Mouse (Mus musculus) heart, embryonic 10.5 days (tissue): ENCODE measurements around the gene Pla1a. TPM values are rescaled to one million over a fixed set of nuclear protein-coding genes. Genes with fewer than 3 reads are reported as not detected.
A peak's percentile ranks its signal among the peaks of the same experiment; 100 is the strongest.
"Not testable (repeated sequence)": the region's sequence is repeated elsewhere in the genome, so short reads cannot be mapped to it uniquely, and the experiment has no call there.

Source experiments
- DNase-seq: peaks from one replicate; pipeline ENCODE4 v3.0.0-alpha.2; 2017; ENCODE audit warnings: low spot score
- H3K27ac ChIP-seq: fragments of 300-500 bp; sonication (generic); 2 replicates; pipeline ENCODE4 v1.5.1; 2016; ENCODE audit warnings: mild to moderate bottlenecking
- H3K27me3 ChIP-seq: fragments of 300-500 bp; sonication (generic); 2 replicates; pipeline ENCODE4 v1.6.1; 2016; ENCODE audit warnings: mild to moderate bottlenecking; ENCODE audit not compliant: poor library complexity, insufficient read depth, severe bottlenecking
- H3K36me3 ChIP-seq: fragments of 300-500 bp; sonication (generic); 2 replicates; pipeline ENCODE4 v1.6.1; 2016; ENCODE audit warnings: mild to moderate bottlenecking, moderate library complexity
- H3K4me1 ChIP-seq: fragments of 300-500 bp; sonication (generic); 2 replicates; pipeline ENCODE4 v1.6.1; 2016; ENCODE audit warnings: mild to moderate bottlenecking
- H3K4me3 ChIP-seq: fragments of 300-500 bp; sonication (generic); 2 replicates; pipeline ENCODE4 v1.5.1; 2016; ENCODE audit warnings: mild to moderate bottlenecking, moderate library complexity
- H3K9me3 ChIP-seq: fragments of 300-500 bp; sonication (generic); 2 replicates; pipeline ENCODE4 v1.6.1; 2016; ENCODE audit warnings: mild to moderate bottlenecking, moderate library complexity
- WGBS: fragments of 180-500 bp; shearing (Covaris S2); methylation state at CpG from one replicate; pipeline ENCODE4 v1.1.7; 2016; 5-methylcytosine and 5-hydroxymethylcytosine counted together
- polyA plus RNA-seq: library from polyadenylated mRNA; unstranded; fragments of >200 nt; fragmentation: Nextera tagmentation; extraction: Ambion mirVana; gene quantifications from 2 replicates; pipeline ENCODE4 v1.2.1, GENCODE M21; 2016

Gene Pla1a
- polyA plus RNA-seq = 0.19 and 0.37 TPM in 2 replicates

DNA sequence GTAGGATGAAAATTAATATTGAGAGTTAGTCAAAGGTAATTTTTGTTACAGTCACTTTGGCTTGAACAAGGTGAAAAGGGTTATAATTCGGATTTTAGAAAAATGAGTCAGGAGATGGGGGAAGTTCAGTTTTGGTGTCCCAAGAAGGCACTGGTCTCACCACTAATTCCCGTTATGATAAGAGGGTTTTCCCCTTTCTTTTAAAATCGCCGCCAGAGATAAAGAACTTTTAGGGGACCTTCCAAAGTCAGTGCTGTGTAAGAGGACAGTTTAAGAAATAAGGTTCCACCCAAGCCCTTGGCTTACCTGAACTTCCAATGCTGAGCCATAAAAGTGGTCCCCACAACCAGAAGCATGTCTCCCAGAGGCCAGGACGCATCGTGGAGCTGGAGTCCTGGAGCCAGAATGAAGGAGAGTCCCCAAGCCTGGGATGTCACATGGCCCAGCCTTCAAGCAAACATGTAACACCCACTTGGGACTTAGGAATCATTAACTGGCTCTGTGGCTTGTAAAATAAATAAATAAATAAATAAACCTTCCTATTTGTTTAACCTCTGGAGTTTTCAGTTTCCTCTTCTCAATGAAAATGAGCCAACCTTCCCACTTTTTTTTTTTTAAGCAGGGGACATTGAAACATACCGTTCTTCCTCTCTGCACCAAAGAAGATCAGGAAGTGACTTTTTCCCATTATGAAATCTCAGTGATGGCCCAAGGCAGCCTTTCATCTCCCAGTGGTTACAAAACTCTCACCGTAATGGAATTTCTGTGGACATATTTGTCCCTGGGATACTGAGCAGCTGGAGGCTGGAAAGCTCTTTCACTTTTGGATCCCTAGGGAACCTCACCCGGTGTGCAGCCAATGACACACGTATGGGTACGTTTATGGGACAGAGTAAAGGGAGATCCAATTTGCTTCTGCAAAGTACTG lies at the start of gene Pla1a:
Pla1a (minus strand) TSS at position 648 of the 928 bp plus-strand sequence.
- peaks cover 26% of the 10 kb centered on the region for H3K4me1 ChIP-seq
- H3K36me3 ChIP-seq = no peaks in the 10 kb centered on the region
- 0 out of 2 replicates have a peak within 1 kb of the TSS, but pooled peaks have one; percentile 9 for H3K4me3 ChIP-seq
- 73% methylated on average over 11 of the region's 11 CpGs for WGBS
- DNase-seq = no peak
- H3K27ac ChIP-seq = peak within 1 kb of the TSS; percentile 75; the same call in 1 of the 2 replicates
- no peaks in the 10 kb centered on the region for H3K9me3 ChIP-seq
- no peaks in the 10 kb centered on the region for H3K27me3 ChIP-seq

DNA sequence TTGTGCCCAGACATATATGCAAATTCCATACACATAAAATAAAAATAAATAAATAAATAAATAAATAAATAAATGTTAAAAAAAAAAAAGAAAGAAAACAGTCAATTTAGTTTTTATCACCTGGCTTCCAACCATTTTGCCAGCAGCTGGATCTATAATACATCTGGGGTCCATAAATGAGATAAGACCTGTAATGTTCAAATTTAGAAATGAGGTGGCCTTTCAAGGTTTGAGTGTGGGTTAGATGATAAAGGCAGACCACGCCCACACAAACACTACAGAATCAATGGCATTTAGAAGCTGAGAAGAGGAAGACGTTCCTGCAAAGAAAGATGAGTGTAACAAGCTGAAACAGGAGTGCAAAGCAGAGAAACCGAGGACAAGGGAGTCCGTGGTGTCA lies 48.4 kb upstream of the Pla1a start:
- no peaks in the 10 kb centered on the region for H3K36me3 ChIP-seq
- WGBS = 74% methylated on average over 4 of the region's 4 CpGs
- no peak overlapping the region for H3K27ac ChIP-seq
- H3K4me1 ChIP-seq = peaks cover 23% of the 10 kb centered on the region
- DNase-seq = no peak
- H3K27me3 ChIP-seq = peaks cover 21% of the 10 kb centered on the region
- H3K4me3 ChIP-seq = no peak overlapping the region
- no peaks in the 10 kb centered on the region for H3K9me3 ChIP-seq

DNA sequence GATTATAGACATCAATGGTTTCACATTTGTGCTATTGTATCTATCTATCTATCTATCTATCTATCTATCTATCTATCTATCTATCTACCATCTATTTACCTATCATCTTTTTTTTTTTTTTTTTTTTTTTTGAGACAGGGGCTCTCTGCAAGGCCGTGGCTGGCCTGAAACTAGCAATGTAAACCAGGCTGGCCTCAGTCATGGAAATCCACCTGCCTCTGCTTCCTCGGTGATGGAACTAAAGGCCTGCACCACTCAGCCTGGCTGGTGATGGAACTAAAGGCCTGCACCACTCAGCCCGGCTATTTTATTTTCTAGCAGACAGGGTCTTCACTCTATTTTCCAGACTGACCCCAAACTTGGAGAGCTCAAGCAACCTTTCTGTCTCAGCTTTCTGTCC lies 45.4 kb upstream of the Pla1a start:
- DNase-seq = no peak
- no peaks in the 10 kb centered on the region for H3K9me3 ChIP-seq
- peaks cover 11% of the 10 kb centered on the region for H3K27me3 ChIP-seq
- no peak overlapping the region for H3K4me3 ChIP-seq
- 88% methylated on average over 3 of the region's 3 CpGs for WGBS
- H3K27ac ChIP-seq = no peak overlapping the region
- no peaks in the 10 kb centered on the region for H3K36me3 ChIP-seq
- H3K4me1 ChIP-seq = peaks cover 17% of the 10 kb centered on the region

DNA sequence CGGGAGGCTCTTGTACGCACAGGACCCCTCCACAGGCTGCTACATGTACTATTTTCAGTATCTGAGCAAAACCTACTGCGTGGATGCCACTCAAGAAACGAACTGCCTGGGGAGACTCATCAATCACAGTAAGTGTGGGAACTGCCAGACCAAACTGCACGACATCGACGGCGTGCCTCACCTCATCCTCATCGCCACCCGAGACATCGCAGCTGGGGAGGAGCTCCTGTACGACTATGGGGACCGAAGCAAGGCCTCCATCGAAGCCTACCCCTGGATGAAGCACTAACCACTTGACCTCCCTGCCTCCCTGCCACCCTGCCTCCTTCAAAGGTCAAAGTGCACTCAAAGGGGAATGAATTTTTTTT lies 44.3 kb upstream of the Pla1a start:
- not testable (repeated sequence) for H3K36me3 ChIP-seq, DNase-seq, H3K27me3 ChIP-seq, H3K9me3 ChIP-seq
- H3K4me3 ChIP-seq = peak overlapping the region; percentile 59
- WGBS = 36% methylated on average over 14 of the region's 14 CpGs
- H3K27ac ChIP-seq = peak overlapping the region; percentile 90
- H3K4me1 ChIP-seq = peaks cover 13% of the 10 kb centered on the region

DNA sequence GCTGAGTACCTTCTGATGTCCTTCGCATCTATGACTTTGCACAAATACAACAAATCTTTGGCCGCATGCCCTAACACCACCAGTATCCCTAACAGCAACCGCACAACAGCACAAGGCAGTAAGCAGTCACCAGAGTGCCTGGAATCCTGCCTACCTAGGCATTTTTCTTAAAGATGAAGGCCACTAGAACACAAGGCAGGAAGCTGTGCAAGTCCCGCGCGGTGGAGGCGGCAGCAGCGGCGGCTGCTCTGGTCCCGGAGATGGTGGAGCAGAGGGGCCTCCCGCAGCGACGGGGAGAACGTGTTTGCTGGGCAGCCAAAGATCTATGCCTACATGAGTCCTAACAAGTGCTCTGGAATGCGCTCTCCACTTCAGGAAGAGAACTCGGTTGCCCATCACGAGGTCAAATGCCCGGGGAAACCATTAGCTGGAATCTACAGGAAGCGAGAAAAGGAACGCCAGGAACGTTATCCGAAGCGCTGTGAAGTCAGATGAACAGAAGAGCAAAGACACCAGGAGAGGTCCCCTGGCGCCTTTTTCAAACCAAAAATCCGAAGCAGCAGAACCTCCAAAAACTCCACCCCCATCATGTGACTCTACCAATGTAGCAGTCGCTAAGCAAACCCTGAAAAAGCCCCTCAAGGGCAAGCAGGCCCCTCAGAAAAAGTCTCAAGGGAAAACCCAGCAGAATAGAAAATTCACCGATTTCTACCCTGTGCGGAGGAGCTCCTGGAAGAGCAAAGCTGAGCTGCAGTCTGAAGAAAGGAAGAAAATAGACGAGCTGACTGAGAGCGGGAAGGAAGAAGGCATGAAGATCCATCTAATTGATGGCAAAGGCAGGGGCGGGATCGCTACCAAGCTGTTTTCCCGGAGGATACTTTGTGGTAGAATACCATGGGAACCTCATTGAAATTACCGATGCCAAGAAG lies 43.6 kb upstream of the Pla1a start:
- Histone ChIP-seq H3K27me3 (no peaks in the 10 kb centered on the region; the same call in 1 of the 2 replicates), H3K4me1 (peaks cover 13% of the 10 kb centered on the region), H3K36me3 (no peaks in the 10 kb centered on the region), H3K4me3 (peak overlapping the region; percentile 59), H3K9me3 (no peaks in the 10 kb centered on the region), H3K27ac (peak overlapping the region; percentile 90)
- peak; percentile 85 for DNase-seq
- 9% methylated on average over 34 of the region's 34 CpGs for WGBS

DNA sequence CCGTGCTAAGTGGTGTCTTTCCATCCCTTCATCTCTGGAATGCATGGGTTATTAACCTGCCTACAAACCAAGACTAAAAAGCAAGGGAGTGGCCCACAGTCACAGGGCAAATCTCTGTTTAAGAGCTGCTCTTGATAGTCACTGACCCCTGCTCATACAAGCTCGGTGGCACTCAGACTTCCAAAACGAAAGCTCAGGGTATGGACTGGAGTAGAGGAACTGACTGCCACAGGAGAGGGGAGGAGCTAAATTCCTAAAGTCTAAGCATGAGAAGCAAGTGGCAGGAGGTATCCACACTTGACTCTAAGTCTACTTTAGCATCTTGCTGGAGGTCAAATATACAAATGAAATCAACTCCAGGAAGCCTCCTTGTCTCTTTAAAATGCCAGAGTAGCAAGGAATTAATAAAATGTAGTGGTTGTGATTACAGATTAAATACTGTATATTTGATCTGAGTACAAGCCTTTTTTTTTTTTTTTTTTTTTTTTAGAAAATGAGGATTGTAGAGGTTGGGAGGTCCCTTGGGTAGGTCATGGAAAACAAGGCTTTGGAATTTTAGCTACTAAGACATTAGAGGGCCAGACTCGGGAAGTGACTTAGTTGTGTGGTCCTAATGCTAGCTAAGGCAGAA lies 42.9 kb upstream of the Pla1a start:
- H3K9me3 ChIP-seq = no peaks in the 10 kb centered on the region
- H3K36me3 ChIP-seq = no peaks in the 10 kb centered on the region
- WGBS = 24% methylated on average over 4 of the region's 4 CpGs
- no peaks in the 10 kb centered on the region; the same call in 1 of the 2 replicates for H3K27me3 ChIP-seq
- no peak for DNase-seq
- peaks cover 13% of the 10 kb centered on the region for H3K4me1 ChIP-seq
- peak overlapping the region; percentile 90 for H3K27ac ChIP-seq
- H3K4me3 ChIP-seq = peak overlapping the region; percentile 59

DNA sequence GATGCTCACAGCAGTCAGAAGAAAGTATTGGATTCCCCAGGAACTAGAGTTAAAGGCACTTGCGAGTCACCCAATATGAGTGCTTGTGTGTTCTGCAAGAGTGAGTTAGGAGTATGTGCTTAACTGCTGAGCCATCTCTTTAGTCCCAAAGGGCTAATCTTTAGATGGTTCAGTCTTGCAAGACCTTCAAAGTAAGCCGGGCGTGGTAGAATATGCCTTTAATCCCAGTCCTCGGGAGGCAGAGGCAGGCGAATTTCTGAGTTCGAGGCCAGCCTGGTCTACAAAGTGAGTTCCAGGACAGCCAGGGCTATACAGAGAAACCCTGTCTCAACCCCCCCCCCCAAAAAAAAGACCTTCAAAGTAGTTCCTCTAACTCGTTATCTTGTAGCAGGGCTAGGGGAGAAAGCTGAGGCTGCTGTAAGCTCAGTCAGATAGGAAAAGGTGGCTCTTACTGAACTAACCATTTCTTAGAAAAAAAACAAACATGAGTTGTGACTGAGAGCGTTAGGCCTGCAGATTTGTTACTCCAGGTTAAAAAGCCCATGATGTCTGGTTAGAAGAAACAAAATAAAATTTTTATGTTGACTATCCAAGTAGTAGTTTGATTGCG lies 41.8 kb upstream of the Pla1a start:
- 81% methylated on average over 9 of the region's 9 CpGs for WGBS
- H3K9me3 ChIP-seq = no peaks in the 10 kb centered on the region

DNA sequence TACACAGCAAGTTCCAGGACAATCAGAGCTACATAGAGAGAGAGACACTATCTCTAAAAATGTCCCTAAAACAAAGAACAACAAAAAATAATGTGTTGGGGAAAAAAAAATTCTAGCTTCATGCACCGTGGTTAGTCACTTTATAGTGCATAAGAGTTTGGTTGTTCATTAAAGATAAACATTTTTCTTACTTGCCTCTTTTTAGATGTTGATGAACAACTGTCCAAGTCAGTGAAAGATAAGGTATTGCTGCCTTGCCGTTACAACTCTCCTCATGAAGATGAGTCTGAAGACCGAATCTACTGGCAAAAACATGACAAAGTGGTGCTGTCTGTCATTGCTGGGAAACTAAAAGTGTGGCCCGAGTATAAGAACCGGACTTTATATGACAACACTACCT lies 40.7 kb upstream of the Pla1a start:
- Histone ChIP-seq H3K4me1 (peaks cover 15% of the 10 kb centered on the region), H3K27me3 (no peaks in the 10 kb centered on the region)
- WGBS = 86% methylated on average over 5 of the region's 5 CpGs

More for the DNA sequence above, 41.8 kb upstream of the Pla1a start:
- H3K27me3 ChIP-seq = no peaks in the 10 kb centered on the region
- H3K36me3 ChIP-seq = no peaks in the 10 kb centered on the region
- no peak for DNase-seq
- peaks cover 13% of the 10 kb centered on the region for H3K4me1 ChIP-seq
- H3K27ac ChIP-seq = no peak overlapping the region
- no peak overlapping the region for H3K4me3 ChIP-seq

DNA sequence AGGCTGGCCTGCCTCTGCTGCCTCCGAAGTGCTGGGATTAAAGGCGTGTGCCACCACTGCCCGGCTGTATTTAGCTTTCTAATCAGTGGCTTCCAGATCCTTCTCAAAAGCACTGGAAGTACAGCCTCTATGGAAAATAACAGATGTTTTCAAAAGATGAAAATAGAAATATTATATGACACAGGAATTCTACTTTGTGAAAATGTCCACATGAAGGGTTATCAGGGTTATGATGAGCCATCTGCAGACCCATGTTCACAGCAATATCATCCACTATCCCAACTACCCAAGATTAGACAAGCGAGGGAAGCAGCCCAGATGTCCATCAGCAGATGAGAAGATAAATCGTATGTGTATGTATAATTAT lies 39.5 kb upstream of the Pla1a start:
- Histone ChIP-seq H3K36me3 (no peaks in the 10 kb centered on the region), H3K4me3 (no peak overlapping the region), H3K4me1 (peaks cover 26% of the 10 kb centered on the region), H3K27ac (no peak overlapping the region), H3K27me3 (no peaks in the 10 kb centered on the region), H3K9me3 (no peaks in the 10 kb centered on the region)
- DNase-seq = no peak
- 79% methylated on average over 5 of the region's 5 CpGs for WGBS

More for the DNA sequence above, 40.7 kb upstream of the Pla1a start:
- no peaks in the 10 kb centered on the region for H3K9me3 ChIP-seq
- H3K36me3 ChIP-seq = no peaks in the 10 kb centered on the region
- no peak overlapping the region for H3K4me3 ChIP-seq
- H3K27ac ChIP-seq = no peak overlapping the region
- DNase-seq = no peak

DNA sequence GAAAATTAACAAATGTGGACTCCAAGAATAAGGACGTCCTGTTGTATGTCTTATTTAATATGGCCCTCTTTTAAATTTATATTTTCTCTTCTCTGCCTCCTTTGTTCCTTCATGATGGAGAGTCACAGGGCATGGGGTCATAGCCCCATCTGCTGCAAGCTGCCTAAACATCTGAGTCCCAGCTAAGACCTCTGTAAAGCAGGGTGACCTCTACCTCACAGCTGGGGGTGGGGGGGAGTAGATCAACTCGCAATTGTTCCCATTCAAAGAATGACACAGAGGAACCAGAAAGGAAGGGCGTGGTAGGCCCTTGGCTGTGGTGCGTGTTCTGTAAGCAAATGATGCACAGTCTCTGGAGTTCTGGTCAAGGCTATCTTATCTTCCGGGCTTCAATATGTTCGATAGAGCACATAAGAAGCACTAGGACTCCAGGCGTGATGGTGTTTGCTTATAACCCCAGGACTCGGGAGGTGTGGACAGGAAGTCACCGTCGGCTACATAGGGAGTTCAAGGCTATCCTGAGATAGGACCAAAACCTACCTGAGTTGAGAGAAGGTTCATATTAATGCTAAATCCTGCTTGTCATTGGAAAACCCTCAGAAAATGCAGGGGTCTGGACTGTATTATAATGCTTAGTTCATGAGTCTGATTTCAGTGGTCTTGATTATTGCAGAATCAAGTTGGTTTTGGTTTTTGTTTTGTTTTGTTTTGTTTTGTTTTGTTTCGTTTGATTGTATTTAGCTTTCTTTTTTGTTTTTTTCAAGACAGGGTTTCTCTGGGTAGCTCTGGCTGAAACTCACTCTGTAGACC lies 39.0 kb upstream of the Pla1a start:
- H3K4me3 ChIP-seq = no peak overlapping the region
- WGBS = 73% methylated on average over 11 of the region's 11 CpGs
- no peaks in the 10 kb centered on the region for H3K36me3 ChIP-seq
- no peak for DNase-seq
- no peaks in the 10 kb centered on the region for H3K9me3 ChIP-seq
- no peaks in the 10 kb centered on the region for H3K27me3 ChIP-seq
- H3K27ac ChIP-seq = no peak overlapping the region
- H3K4me1 ChIP-seq = peaks cover 26% of the 10 kb centered on the region

DNA sequence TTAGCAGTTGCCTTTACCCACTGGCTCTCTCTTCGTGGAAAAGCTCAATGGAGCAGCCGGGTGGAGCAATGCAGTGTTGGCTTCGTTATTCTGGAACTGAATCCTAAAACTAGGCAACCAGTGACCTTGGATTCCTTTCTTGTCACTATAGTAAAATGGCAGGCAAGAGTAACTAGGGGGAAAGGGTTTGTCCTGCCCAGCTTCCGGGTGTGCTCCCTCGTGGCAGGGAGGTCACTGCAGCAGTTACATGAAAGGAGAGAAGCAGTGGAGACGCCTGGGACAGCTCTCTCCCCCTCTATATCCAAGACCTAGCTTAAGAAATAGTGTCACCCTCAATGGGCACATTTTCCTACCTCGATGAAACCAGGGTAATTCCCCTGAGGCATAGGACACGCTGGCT lies 36.5 kb upstream of the Pla1a start:
- H3K27ac ChIP-seq = no peak overlapping the region
- H3K9me3 ChIP-seq = no peaks in the 10 kb centered on the region
- no peaks in the 10 kb centered on the region for H3K36me3 ChIP-seq
- H3K27me3 ChIP-seq = no peaks in the 10 kb centered on the region
- H3K4me3 ChIP-seq = no peak overlapping the region
- WGBS = 78% methylated on average over 8 of the region's 8 CpGs
- H3K4me1 ChIP-seq = peaks cover 17% of the 10 kb centered on the region; the same call in 1 of the 2 replicates
- no peak for DNase-seq

DNA sequence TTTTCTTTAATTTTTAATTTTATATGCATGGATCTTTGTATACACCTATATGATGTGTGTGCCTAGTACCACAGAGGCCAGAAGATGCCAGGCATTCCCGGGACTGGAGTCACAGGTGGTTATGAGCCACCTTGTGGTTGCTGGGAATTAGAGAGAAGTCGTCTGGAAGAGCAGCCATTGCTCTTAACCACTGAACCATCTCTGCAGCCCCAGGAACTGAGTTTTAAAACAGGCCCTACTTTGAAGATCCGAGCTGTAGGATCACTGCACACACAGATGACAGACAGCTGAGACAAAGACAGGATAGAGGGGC lies 35.7 kb upstream of the Pla1a start:
- no peaks in the 10 kb centered on the region for H3K9me3 ChIP-seq
- no peaks in the 10 kb centered on the region for H3K36me3 ChIP-seq
- H3K4me1 ChIP-seq = peaks cover 17% of the 10 kb centered on the region; the same call in 1 of the 2 replicates
- H3K27me3 ChIP-seq = no peaks in the 10 kb centered on the region
- H3K4me3 ChIP-seq = no peak overlapping the region
- no peak for DNase-seq
- no peak overlapping the region for H3K27ac ChIP-seq
- 33% methylated on average over 3 of the region's 3 CpGs for WGBS
